Mouse (Mus musculus) neural tube, embryonic 10.5 days (tissue): ENCODE results near the gene Vmn1r151.
"Not testable (repeated sequence)": the region's sequence is repeated elsewhere in the genome, so short reads cannot be mapped to it uniquely, and the experiment has no call there.

Experiments used
- DNase-seq: peaks from one replicate; pipeline ENCODE4 v3.0.0-alpha.2; 2017; ENCODE audit warnings: low spot score; ENCODE audit errors: extremely low spot score

The Vmn1r151 gene

GRCm38 (mm10) chr7:22499578-22499977 is at the start of gene Vmn1r151:
Gene Vmn1r151, minus strand, starts transcription at chr7:22499678.
- DNase-seq, result not testable (repeated sequence)

GRCm38 (mm10) chr7:22534787-22535186 is 35.3 kb upstream of the Vmn1r151 start, which contains the start of gene Gm8677:
Gene Gm8677, minus strand, starts transcription at chr7:22534887.
- DNase-seq, result not testable (repeated sequence)

- not testable (repeated sequence) for DNase-seq
These were observed 23.2 kb upstream of the Vmn1r151 start, which contains the start of gene Vmn1r152 for GRCm38 (mm10) chr7:22522667-22523066. Gene Vmn1r152, plus strand, starts transcription at chr7:22522967.

DNA sequence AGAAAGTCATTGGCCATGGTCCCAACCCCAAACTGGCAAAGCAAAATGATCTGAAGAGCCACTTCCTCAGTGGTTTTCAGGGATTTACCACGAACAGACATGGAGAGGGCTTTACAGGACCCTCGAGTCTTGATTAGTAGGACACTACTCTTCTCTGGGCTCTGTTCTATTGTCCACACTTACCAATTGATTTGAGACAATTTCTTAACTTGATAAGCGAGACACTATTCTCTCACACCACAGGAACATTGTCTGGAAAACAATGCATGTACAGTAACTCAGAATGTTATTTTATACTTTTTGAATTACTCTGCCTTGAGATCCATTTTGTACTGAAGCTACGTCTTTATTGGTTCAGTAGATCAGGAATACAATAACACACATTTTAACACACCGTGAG is 35.5 kb downstream of the Vmn1r151 start, which contains the start of gene Gm10665:
Gene Gm10665, minus strand, starts transcription at position 101 of the 400 bp plus-strand sequence.
- not testable (repeated sequence) for DNase-seq
